Mouse (Mus musculus): Measurements from ENCODE around the gene Alg5. TPM values are rescaled to one million over a fixed set of nuclear protein-coding genes. Genes with fewer than 3 reads are reported as not detected.

Gene Alg5
- total RNA-seq, 2 experiments from 2014 or later: 10.0 to 10.5 TPM

DNA sequence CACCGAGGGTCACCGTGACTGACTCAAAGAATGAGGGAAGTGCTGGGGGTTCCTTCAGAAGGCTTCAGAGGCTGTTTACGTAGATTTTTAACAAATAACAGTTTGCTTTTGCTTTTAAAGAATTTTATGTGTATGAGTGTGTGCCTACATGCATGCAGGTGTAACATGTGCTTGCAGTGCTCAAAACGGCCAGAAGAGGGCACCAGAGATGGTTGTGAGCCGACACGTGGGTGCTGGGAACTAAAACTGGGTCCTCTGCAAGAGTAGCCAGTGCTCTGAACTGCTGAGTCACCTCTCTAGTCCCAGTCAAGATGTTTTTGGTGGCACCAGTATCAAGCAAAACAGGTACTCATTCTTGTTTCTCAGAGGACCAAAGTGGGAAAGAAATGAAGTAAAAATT lies 38.3 kb downstream of the Alg5 start:
- intact Hi-C loops (cut with DNase I): no loop called here
- no peak for DNase-seq (ENCODE audit: low spot score)

DNA sequence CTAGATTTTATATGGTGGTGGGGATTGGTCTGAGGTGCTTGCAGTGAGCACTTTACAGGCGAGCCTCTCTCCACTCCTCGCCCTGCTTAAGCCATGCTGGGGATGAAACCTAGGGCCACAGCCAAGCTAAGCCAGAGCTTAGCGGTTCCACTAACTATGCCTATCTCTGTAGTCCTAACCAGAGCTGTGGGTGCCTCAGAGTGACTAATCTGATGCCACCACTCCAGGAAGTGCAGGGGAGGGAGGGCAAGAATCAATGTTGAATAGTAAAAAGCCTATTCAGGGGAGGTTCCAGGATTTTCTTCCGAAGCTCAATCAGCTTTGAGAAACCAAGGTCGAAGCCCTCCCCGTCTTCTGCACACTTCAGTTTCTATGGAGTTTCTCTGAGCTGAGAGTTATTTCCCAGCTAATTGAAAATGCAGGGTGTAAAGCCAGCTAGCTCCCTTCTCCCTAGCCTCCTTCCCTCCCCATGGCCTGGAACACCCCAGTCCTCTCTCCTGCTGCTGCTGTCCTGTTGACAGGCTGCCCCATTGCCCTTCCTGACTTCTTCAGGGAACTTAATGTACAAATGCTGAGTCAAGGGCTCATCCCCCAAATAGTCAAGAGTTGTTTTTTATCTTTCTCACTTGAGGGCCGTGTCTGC lies 40.8 kb downstream of the Alg5 start:
- no peak for DNase-seq (ENCODE audit: low spot score)
- intact Hi-C loops (cut with DNase I): no loop called here

DNA sequence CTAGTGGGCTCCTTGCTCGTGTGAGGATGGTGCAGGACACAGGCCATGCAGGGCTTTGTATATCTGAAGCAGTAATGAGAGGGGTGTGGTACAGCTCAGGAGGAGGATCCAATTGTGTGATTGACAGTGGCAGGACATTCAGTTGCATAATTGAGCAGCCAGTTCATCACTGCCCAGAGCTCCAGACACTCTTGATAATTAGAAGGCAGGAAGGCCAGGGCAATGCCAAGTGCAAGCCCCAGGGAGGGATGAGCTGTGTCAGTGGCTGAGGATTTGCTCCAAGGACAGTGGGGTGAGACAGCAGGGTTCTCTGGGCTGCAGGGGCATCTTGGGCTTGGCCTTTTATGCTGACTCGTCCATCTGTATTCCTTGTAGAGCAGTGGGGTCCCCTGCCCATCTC lies 55.3 kb downstream of the Alg5 start:
- DNase-seq (ENCODE audit: low spot score): no peak
- intact Hi-C loops (cut with DNase I): no loop called here

DNA sequence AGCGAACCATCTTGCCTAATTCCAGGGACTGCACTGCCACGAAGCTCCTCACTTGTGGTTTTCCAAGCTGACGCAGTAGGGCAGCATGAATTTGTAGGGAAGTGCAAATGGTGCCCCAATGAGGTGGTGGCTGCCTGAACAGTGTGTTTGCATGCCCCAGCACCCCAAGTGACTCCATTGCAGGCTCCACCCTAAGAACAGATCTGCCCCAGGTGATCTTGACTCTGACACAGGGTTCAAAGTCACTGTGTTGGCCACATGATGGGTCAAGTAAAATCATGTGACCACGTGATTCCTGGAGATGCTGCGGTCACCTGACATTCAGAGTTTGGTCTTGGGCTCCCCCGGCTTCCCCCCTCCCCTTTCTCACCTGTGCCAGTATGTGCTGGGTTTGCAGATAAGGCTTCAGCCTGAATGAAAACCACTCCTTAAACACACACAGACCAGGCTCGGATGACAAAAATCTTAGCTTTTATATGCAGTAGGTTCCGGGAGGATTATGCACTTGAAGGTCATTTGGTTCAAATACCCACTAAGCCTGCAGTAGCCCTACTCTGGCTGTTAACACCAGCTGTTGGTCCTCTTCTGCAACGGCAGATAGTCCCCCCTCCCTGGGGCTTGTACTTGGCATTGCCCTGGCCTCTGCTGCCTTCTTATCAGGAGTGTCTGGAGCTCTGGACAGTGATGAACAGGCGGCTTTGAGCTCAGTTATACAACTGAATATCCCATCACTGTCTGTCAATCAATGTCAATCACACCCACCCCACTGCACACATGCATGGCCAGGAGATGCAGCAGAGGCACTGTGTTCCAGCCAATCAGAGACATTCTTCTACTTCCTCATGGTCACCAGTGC lies 56.7 kb downstream of the Alg5 start:
- DNase-seq (ENCODE audit: low spot score): no peak
- intact Hi-C loops (cut with DNase I): no loop called here

DNA sequence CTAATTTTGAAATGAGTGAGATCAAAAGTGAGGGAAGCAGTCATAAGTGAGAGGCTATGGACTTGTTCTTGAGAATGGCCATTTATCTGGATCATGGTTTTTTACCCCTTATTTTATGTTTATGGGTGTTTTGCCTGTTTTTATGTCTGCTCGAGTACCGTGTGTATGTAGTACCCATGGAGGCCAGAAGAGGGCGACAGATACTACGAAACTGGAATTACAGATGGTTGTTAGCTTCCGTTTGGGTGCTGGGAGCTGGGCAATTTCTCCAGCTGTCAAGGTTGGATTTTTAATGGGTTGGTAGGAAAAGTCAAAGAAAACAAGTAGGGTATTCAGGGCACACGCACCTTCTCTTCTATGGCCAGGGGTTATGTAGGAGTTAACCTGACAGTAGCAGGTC lies 58.4 kb downstream of the Alg5 start:
- intact Hi-C loops (cut with DNase I): no loop called here
- no peak for DNase-seq (ENCODE audit: low spot score)

DNA sequence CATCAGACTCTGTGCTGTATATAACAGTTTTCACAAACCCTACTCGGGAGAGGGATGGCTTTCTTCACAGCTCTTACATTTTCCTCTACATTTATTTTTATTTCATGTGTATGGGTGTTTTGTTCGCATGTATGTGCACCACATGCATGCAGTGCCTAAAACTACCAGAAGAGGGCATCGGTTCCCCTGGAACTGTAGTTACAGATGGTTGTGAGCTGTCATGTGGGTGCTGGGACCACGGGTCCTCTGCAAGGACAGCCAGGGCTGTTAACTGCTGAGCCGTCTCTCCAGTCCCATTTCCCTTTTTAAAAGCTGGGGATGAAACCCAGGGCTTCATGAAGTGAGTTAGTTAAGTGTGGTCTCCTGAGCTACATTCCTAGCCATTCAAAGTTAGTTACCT lies 60.0 kb downstream of the Alg5 start:
- intact Hi-C loops (cut with DNase I): no loop called here
- DNase-seq (ENCODE audit: low spot score): no peak

DNA sequence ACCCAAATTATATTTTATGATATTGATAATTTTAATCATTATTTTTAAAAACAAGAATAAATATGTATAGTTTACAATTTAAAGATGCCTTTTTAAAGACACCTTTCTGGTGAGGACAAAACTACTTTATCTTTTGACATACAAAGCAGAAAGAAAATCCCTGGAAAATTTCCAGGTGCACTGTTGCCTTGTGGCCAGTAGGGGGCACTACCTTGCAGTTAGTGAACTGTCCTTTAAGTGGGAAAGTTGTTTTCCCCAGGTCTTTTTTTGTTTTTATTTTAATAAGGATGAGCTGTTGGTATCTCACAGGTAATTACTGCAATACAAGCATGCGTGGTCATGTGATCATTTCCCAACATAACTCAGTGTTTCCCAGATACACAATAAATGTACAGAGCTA lies 60.5 kb downstream of the Alg5 start:
- no peak for DNase-seq (ENCODE audit: low spot score)
- intact Hi-C loops (cut with DNase I): no loop called here

DNA sequence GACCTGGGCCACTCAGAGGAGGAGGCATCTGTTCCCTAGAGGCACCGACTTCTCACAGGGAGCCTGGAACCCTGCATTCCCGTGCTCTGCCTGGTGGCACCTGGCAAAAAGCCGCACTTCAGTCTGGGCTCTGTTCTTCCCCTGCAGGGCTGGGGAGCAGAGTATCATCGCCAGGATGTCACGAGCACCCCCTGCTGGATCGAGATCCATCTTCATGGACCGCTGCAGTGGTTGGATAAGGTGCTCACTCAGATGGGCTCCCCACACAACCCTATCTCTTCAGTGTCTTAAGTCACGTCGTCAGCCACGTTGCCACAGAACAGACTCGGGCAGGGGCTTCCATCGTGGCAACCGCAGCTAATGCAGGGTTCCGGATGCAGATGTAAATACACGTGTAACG lies 61.9 kb downstream of the Alg5 start:
- intact Hi-C loops (cut with DNase I): no loop called here
- no peak for DNase-seq (ENCODE audit: low spot score)

Other genes with a start within 250 kb of the Alg5 start
- 10 to 100 TPM; 18.4 to 18.9 TPM for gene Supt20, start 42.7 kb upstream of the Alg5 start, total RNA-seq (2021)
- gene Gm21958, start 21.2 kb upstream of the Alg5 start, total RNA-seq (2021): not detected
- gene Exosc8, start 146 bp upstream of the Alg5 start, total RNA-seq (2021): 10 to 100 TPM; 18.1 to 18.8 TPM
- 1 to 10 TPM; 1.9 to 2.0 TPM for gene Smad9, start 20.0 kb downstream of the Alg5 start, total RNA-seq (2021)
- gene Rfxap, start 72.3 kb downstream of the Alg5 start, total RNA-seq (2021): 10 to 100 TPM; 20.4 to 23.8 TPM
- gene Sertm1, start 180.3 kb downstream of the Alg5 start, total RNA-seq (2021): under 1 TPM; 0.21 to 0.22 TPM

Measured in heart, postnatal 25 days (tissue).